Comparison of ENCODE assay signal across 8 mouse cellular contexts in genomic region chrX:73774168-73774760, GRCm38 (mm10). TPM values are rescaled to one million over a fixed set of nuclear protein-coding genes. Genes with fewer than 3 reads are reported as not detected.
DNase-seq lines count a peak whose midpoint lies in the region; ATAC-seq and TF ChIP-seq lines count a peak whose summit lies in the region.

Srpk3 (plus strand) TSS chrX:73774405.

- no peak within 1 kb of the TSS for H3K9ac ChIP-seq in midbrain, embryonic 13.5 days (replicated peaks)

- 64% methylated on average over 9 of the region's 9 CpGs for WGBS in midbrain, embryonic 13.5 days
- 66% methylated on average over 9 of the region's 9 CpGs for WGBS in midbrain, embryonic 10.5 days

- no peaks in the 10 kb centered on the region for H3K27me3 ChIP-seq in midbrain, embryonic 13.5 days
- no peaks in the 10 kb centered on the region for H3K27me3 ChIP-seq in midbrain, embryonic 10.5 days (ENCODE audit: low read depth, poor library complexity, severe bottlenecking)
- no peaks in the 10 kb centered on the region for H3K27me3 ChIP-seq in myocyte (ENCODE audit: control insufficient read depth, insufficient read depth, insufficient read length)

- no peaks in the 10 kb centered on the region for H3K4me1 ChIP-seq in midbrain, embryonic 13.5 days (replicated peaks)
- 0 out of 2 replicates have a peak, but pooled peaks cover 3% of the 10 kb centered on the region for H3K4me1 ChIP-seq in midbrain, embryonic 10.5 days

- H3K36me3 ChIP-seq in midbrain, embryonic 13.5 days, result peaks cover 35% of the 10 kb centered on the region
- peaks cover 35% of the 10 kb centered on the region for H3K36me3 ChIP-seq in midbrain, embryonic 10.5 days
- peaks cover 9% of the 10 kb centered on the region for H3K36me3 ChIP-seq in myocyte (ENCODE audit: control insufficient read depth, insufficient read depth)

- H3K79me2 ChIP-seq in myocyte (ENCODE audit: control insufficient read depth, insufficient read depth), result no peaks in the 10 kb centered on the region

- H3K9me3 ChIP-seq in midbrain, embryonic 13.5 days, result no peaks in the 10 kb centered on the region
- H3K9me3 ChIP-seq in midbrain, embryonic 10.5 days (replicated peaks), result no peaks in the 10 kb centered on the region; the same call in 1 of the 2 replicates

- peak; percentile 72 for TF ChIP-seq POLR2A in myocyte (IDR thresholded peaks at IDR 0.05; ENCODE audit: insufficient read length, low read depth)

- H3ac ChIP-seq in myocyte (ENCODE audit: control insufficient read depth, insufficient read length), result no peak within 1 kb of the TSS

- peak; percentile 13 for DNase-seq in adrenal gland, postnatal 14 days
- no peak for DNase-seq in adrenal gland, postnatal 4 days (ENCODE audit: low spot score in 2 of 2)
- no peak for DNase-seq in midbrain, embryonic 10.5 days (ENCODE audit: low spot score)
- no peak for DNase-seq in layer of hippocampus, adult 18-20 months (ENCODE audit: low spot score in 2 of 2)

- H3K4me3 ChIP-seq in midbrain, embryonic 13.5 days (replicated peaks), result no peak within 1 kb of the TSS
- no peak within 1 kb of the TSS for H3K4me3 ChIP-seq in midbrain, embryonic 10.5 days
- peak within 1 kb of the TSS; percentile 6 for H3K4me3 ChIP-seq in myocyte

- H3K4me2 ChIP-seq in midbrain, embryonic 13.5 days (replicated peaks), result no peak within 1 kb of the TSS
- H3K4me2 ChIP-seq in myocyte (ENCODE audit: low read depth), result peak within 1 kb of the TSS; percentile 55

- ATAC-seq in midbrain, embryonic 13.5 days, result peak; percentile 18; the same call in 1 of the 2 replicates
- ATAC-seq in hematopoietic stem cell, adult 5-6 weeks (replicated peaks in 1 of 2; ENCODE audit: insufficient read depth in 1 of 2, low FRiP score in 2 of 2, low TSS enrichment in 1 of 2, low read depth in 1 of 2, poor library complexity in 2 of 2, severe bottlenecking in 2 of 2), result peak; percentile 12 to 36; a peak in 2 of 4 replicates
- ATAC-seq in erythroid progenitor cell, adult 5-6 weeks (replicated peaks; ENCODE audit: low FRiP score, poor library complexity, severe bottlenecking), result no peak

- H3K27ac ChIP-seq in midbrain, embryonic 13.5 days, result no peak within 1 kb of the TSS; the same call in 1 of the 2 replicates
- H3K27ac ChIP-seq in midbrain, embryonic 10.5 days (replicated peaks), result no peak within 1 kb of the TSS

TF ChIP-seq in myocyte, 11 proteins besides CTCF, POLR2A, EP300 and RAD21:
- TF ChIP-seq MYOD1 (IDR thresholded peaks at IDR 0.05; ENCODE audit: control insufficient read depth in 1 of 3, insufficient read length in 2 of 3, low read depth in 2 of 3), result peak in 2 of 3 experiments; percentile 41 to 76
- TF ChIP-seq POLR2AphosphoS2 (IDR thresholded peaks at IDR 0.05; ENCODE audit: insufficient read length, low read depth), result peak; percentile 90
- no peak for TF ChIP-seq CEBPB (IDR thresholded peaks at IDR 0.05; ENCODE audit: insufficient read depth, poor library complexity, severe bottlenecking)
- TF ChIP-seq TCF3 (IDR thresholded peaks at IDR 0.05; ENCODE audit: insufficient read length, low read depth), result no peak
- no peak for TF ChIP-seq USF1 (IDR thresholded peaks at IDR 0.05; ENCODE audit: low read depth)
- TF ChIP-seq TCF12 (IDR thresholded peaks at IDR 0.05; ENCODE audit: insufficient read depth, poor library complexity, severe bottlenecking), result no peak
- no peak for TF ChIP-seq REST (IDR thresholded peaks at IDR 0.05; ENCODE audit: insufficient read depth, insufficient read length)
- no peak for TF ChIP-seq MAX (IDR thresholded peaks at IDR 0.05; ENCODE audit: low read depth)
- TF ChIP-seq SRF (IDR thresholded peaks at IDR 0.05; ENCODE audit: control insufficient read depth, insufficient read length, low read depth), result no peak
- TF ChIP-seq E2F4 (IDR thresholded peaks at IDR 0.05; ENCODE audit: insufficient read depth), result no peak
- peak in 2 of 3 experiments; percentile 66 to 86 for TF ChIP-seq MYOG (IDR thresholded peaks at IDR 0.05; ENCODE audit: control insufficient read depth in 1 of 3, insufficient read depth in 1 of 3, insufficient read length in 2 of 3, low read depth in 2 of 3)

RNA-seq across cellular contexts. Expression of gene Srpk3, which starts in this region (rescaled TPM):
- 0.82 and 2.6 TPM in 2 replicates for total RNA-seq in adrenal gland, postnatal 14 days (2021)
- 1 to 10 TPM; 2.7 to 4.6 TPM for total RNA-seq in adrenal gland, postnatal 4 days (2021)
- 1.3 and 1.4 TPM in 2 replicates for polyA plus RNA-seq in midbrain, embryonic 13.5 days (2015; fragmentation: Nextera tagmentation; extraction: Ambion mirVana)
- polyA plus RNA-seq in midbrain, embryonic 10.5 days (2016; fragmentation: Nextera tagmentation; extraction: Ambion mirVana), result 1.5 and 1.6 TPM in 2 replicates
- not detected in 2 replicates for total RNA-seq in hematopoietic stem cell, adult 5-6 weeks (2017)
- 16.9 TPM for polyA plus RNA-seq in myocyte (2012; fragmentation: generic; extraction: Trizol)
- total RNA-seq in erythroid progenitor cell, adult 5-6 weeks (2015; ENCODE audit: low replicate concordance), result 6.7 TPM in 1 of 2 replicates, not detected in the other
- 1.9 and 2.6 TPM in 2 replicates for total RNA-seq in erythroid progenitor cell, adult 5-6 weeks (2017; ENCODE audit: low replicate concordance)
- 1 to 10 TPM; 2.7 to 6.3 TPM for total RNA-seq in layer of hippocampus, adult 18-20 months (2021)

Comparison
In these comparisons a context has a peak if more than half of its experiments do, and no peak if none do; other contexts are left out.
1. Peak in ATAC-seq in hematopoietic stem cell, adult 5-6 weeks; RNA of the gene not detected or under 1 TPM.